Mouse (Mus musculus) ES-Bruce4 (cell line): ENCODE data around the gene Gm10643. TPM values are rescaled to one million over a fixed set of nuclear protein-coding genes. Genes with fewer than 3 reads are reported as not detected.

ENCODE experiments used
- H3K27ac ChIP-seq: 2 replicates; pipeline ENCODE4 v1.5.1; 2012; ENCODE audit warnings: low read length, inconsistent platforms; ENCODE audit not compliant: insufficient read depth
- H3K27me3 ChIP-seq: 2 replicates; pipeline ENCODE4 v1.6.1; 2012; ENCODE audit warnings: mild to moderate bottlenecking, low read length, inconsistent platforms; ENCODE audit not compliant: control insufficient read depth, poor library complexity, insufficient read depth, severe bottlenecking
- H3K36me3 ChIP-seq: 2 replicates; pipeline ENCODE4 v1.6.1; 2012; ENCODE audit warnings: inconsistent platforms, mild to moderate bottlenecking, low read length, moderate library complexity; ENCODE audit not compliant: control insufficient read depth, poor library complexity, insufficient read depth, severe bottlenecking
- H3K4me1 ChIP-seq: one replicate; pipeline ENCODE4 v1.8.1; 2011; ENCODE audit warnings: low read length; ENCODE audit not compliant: control insufficient read depth, insufficient read depth
- H3K4me3 ChIP-seq: 2 replicates; pipeline ENCODE4 v1.5.1; 2011; ENCODE audit warnings: low read depth, mild to moderate bottlenecking, low read length
- H3K9ac ChIP-seq: 2 replicates; pipeline ENCODE4 v1.6.1; 2012; ENCODE audit warnings: low read depth, mild to moderate bottlenecking, inconsistent platforms; ENCODE audit not compliant: poor library complexity, severe bottlenecking
- H3K9me3 ChIP-seq: replicated peaks from 2 replicates; pipeline ENCODE4 v1.6.1; 2012; ENCODE audit warnings: mild to moderate bottlenecking, low read length, inconsistent platforms; ENCODE audit not compliant: control insufficient read depth, poor library complexity, insufficient read depth, severe bottlenecking
- CTCF ChIP-seq: IDR thresholded peaks from one replicate; pipeline ENCODE4 v1.8.1; 2011; ENCODE audit warnings: low read depth, low read length
- EP300 ChIP-seq: IDR thresholded peaks from 2 replicates; pipeline ENCODE4 v1.6.1; 2011; ENCODE audit warnings: low read depth, low read length; ENCODE audit not compliant: insufficient read depth
- POLR2A ChIP-seq: IDR thresholded peaks from one replicate; pipeline ENCODE4 v1.8.1; 2011; ENCODE audit warnings: low read length; ENCODE audit not compliant: insufficient read depth
- polyA plus RNA-seq: library from polyadenylated mRNA; stranded (reverse); fragments of >200 nt; gene quantifications from 2 replicates; pipeline ENCODE4 v1.2.4, GENCODE M21; 2011; ENCODE audit warnings: low read depth; ENCODE audit not compliant: missing spikeins, insufficient read depth, insufficient read length

The Gm10643 gene
- polyA plus RNA-seq, 1 experiment = 0.76 TPM

DNA sequence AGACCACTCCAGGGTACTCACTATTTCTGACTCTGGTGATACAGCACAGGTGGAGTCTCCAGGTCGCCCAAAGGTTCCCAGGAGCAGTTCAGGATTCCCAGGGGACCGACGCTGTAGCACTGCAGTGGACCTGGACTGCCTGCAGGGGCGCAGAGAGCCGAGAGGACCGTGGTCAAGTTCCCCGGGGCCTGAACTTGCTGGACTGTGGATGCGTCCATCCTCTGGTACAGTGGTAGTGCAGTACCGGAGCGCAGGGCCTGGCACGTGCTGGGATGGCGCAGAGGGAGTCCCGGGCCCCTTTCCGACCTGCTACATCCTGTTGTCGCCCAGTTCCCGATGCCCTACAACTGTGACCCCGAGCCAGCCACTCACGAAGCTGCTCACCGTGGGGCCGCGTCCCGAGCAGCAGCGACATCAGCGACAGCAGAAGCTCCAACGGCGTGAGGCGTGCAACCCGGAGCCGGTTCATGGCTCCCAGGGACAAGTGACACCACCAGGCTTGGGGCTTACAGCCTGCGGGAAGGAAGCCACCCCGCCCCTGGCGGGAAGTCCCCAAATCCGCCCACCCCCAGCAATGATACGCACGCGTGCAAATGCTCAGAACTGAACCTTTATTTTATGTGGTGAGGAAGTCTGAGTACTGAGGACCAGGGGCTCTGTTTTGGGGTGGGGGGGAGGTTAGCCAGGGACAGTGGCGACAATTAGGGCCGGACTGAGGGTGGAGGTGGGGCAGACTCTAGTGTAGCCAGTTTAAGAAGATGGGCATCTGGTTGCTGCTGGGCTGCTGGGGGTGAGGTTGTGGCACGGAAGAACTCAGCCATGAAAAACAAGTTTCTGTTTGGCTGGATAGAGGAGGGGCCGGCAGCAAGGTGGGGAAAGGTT, 22.6 kb downstream of the Gm10643 start, which contains the start of gene Il27ra:
Gene Il27ra (minus strand): TSS at position 524 of the 882 bp plus-strand sequence.
- Histone ChIP-seq H3K9me3 (no peaks in the 10 kb centered on the region), H3K36me3 (no peaks in the 10 kb centered on the region), H3K4me1 (no peaks in the 10 kb centered on the region), H3K27me3 (no peaks in the 10 kb centered on the region), H3K9ac (peak within 1 kb of the TSS; percentile 26), H3K4me3 (peak within 1 kb of the TSS; percentile 44), H3K27ac (no peak within 1 kb of the TSS)
- peak; percentile 50 for TF ChIP-seq CTCF
- TF ChIP-seq EP300 = no peak

DNA sequence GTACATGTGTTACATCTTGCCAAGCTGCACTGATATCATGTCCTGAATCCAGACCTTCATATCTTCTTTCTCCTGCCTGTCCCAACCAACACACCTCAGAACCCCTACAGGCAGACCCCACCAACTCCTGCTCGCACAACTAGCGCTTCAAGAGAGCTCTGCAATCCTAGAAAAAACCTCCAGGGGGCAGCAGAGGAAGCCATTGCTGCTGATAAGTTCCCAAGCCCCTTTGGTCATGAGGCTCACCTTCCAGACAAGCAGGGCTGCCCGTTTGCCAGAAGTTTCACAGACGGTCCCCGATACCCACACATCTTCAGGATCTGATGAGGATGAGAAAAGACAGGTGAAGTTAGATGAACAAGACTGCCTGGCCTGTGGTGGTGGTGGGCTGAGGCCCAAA, 25.9 kb downstream of the Gm10643 start:
- H3K27me3 ChIP-seq = no peaks in the 10 kb centered on the region
- no peaks in the 10 kb centered on the region for H3K36me3 ChIP-seq
- no peak overlapping the region for H3K4me3 ChIP-seq
- no peaks in the 10 kb centered on the region for H3K4me1 ChIP-seq
- no peaks in the 10 kb centered on the region for H3K9me3 ChIP-seq
- TF ChIP-seq EP300 (no peak), CTCF (peak; percentile 80)
- H3K27ac ChIP-seq = no peak overlapping the region
- no peak overlapping the region for H3K9ac ChIP-seq

DNA sequence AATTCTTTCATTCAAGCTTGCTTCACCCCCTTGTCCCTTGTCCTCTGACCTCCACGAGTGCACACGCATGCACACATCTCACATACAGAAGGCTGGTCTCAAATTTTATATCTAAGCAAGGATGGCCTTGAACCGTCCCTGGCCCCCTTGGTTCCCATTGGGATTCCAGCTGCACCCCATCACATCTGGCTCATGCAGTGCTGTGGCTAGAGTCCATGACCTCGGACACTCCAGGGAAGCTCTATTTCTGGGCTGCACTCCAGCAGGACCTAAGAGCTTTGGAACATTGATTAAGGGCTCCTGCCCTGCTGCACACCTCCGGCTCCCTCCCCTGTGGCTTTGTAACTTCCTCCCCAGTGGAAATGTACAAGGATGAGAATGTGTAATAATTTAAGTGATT, 26.9 kb downstream of the Gm10643 start:
- H3K9me3 ChIP-seq = no peaks in the 10 kb centered on the region
- H3K4me3 ChIP-seq = no peak overlapping the region

DNA sequence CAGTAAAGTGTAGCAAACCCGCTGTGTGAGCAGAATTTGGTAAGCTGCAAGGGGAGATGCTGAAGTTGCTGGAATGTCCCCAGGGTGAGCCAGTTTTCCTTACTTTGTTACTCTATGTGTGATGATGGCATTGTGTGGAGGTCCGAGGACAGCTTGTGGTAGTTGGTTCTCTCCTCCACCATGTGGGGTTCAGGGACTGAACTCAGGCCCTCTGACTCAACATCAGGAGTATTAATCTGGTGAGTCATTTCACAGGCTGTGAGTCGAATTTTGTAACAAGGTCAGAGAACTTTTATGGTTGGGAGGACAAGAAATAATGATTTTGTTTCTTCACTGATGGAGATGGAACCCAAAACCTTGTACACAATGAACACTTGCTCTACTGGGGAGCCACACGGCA, 32.2 kb downstream of the Gm10643 start:
- Histone ChIP-seq H3K4me1 (no peaks in the 10 kb centered on the region), H3K27me3 (no peaks in the 10 kb centered on the region)
- TF ChIP-seq EP300 = no peak
- TF ChIP-seq POLR2A = no peak
- no peak for TF ChIP-seq CTCF

More for the DNA sequence above, 26.9 kb downstream of the Gm10643 start:
- Histone ChIP-seq H3K4me1 (no peaks in the 10 kb centered on the region), H3K27ac (no peak overlapping the region), H3K27me3 (no peaks in the 10 kb centered on the region), H3K36me3 (no peaks in the 10 kb centered on the region), H3K9ac (no peak overlapping the region)
- no peak for TF ChIP-seq EP300
- TF ChIP-seq CTCF = no peak
- TF ChIP-seq POLR2A = no peak

DNA sequence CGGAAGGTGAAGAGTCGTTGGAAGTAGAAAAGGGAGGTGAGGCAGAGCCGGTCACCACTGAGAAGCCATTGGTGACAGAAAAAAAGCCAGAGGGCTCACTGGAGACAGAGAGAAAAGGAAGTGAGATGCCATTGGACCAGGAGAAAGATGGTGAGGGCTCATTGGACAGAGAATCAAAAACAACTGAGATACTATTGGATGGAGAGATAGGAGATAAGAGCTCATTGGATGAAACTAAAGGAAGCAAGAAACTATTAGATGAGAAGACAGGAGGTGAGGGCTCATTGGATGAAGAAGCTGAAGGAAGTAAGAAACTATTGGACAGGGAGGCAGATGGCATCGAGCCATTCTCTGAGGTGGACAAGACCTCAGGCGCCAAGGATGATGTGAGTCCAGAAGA, 35.7 kb downstream of the Gm10643 start:
- Histone ChIP-seq H3K9me3 (no peaks in the 10 kb centered on the region; the same call in 1 of the 2 replicates), H3K4me3 (no peak overlapping the region), H3K27ac (no peak overlapping the region), H3K27me3 (no peaks in the 10 kb centered on the region), H3K36me3 (peaks cover 17% of the 10 kb centered on the region), H3K9ac (no peak overlapping the region), H3K4me1 (peaks cover 4% of the 10 kb centered on the region)
- no peak for TF ChIP-seq EP300
- TF ChIP-seq POLR2A = no peak
- TF ChIP-seq CTCF = no peak

More for the DNA sequence above, 32.2 kb downstream of the Gm10643 start:
- Histone ChIP-seq H3K36me3 (peaks cover 16% of the 10 kb centered on the region), H3K9me3 (no peaks in the 10 kb centered on the region; the same call in 1 of the 2 replicates), H3K27ac (no peak overlapping the region), H3K4me3 (no peak overlapping the region), H3K9ac (no peak overlapping the region)

DNA sequence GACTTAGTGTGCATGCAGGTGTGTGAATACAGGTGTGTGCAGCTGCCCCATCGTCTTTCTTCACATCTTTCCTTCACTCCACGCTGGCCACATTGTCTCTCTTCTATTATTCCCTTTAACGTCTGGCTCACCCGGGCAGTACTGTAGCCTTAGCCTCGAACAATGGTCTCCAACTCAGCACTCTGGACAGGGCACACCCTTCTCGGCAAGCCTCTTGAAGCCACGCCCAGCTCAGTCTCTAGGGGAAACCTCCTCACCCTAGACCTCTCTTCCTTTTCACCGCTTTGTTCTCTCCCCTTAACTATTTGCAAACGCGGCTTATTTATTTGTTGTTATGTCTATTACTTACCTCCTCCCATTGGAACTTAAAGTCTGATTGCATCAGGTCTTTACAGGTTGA, 37.5 kb downstream of the Gm10643 start:
- peak overlapping the region; percentile 13; the same call in 1 of the 2 replicates for H3K4me3 ChIP-seq
- no peak overlapping the region for H3K27ac ChIP-seq
- peak overlapping the region; percentile 81; the same call in 1 of the 2 replicates for H3K9ac ChIP-seq
- H3K36me3 ChIP-seq = peaks cover 17% of the 10 kb centered on the region
- H3K4me1 ChIP-seq = peaks cover 10% of the 10 kb centered on the region
- peak; percentile 65; the same call in 1 of the 2 replicates for TF ChIP-seq EP300
- TF ChIP-seq CTCF = no peak
- no peaks in the 10 kb centered on the region for H3K27me3 ChIP-seq
- no peaks in the 10 kb centered on the region; the same call in 1 of the 2 replicates for H3K9me3 ChIP-seq
